Mouse (Mus musculus) lung, embryonic 14.5 days (tissue): ENCODE measurements around the gene Wnt1. TPM values are rescaled to one million over a fixed set of nuclear protein-coding genes. Genes with fewer than 3 reads are reported as not detected.
A peak's percentile ranks its signal among the peaks of the same experiment; 100 is the strongest.
"Not testable (repeated sequence)": the region's sequence is repeated elsewhere in the genome, so short reads cannot be mapped to it uniquely, and the experiment has no call there.

Source experiments
- ATAC-seq: fragments of 200-750 bp; cut with Nextera tagmentation; 2 replicates; pipeline ENCODE4 v1.8.0; 2017; ENCODE audit warnings: mild to moderate bottlenecking, moderate TSS enrichment, moderate library complexity; ENCODE audit not compliant: insufficient read depth
- DNase-seq: peaks from one replicate; pipeline ENCODE4 v3.0.0-alpha.2; 2015
- H3K27ac ChIP-seq: fragments of 300-500 bp; sonication (generic); 2 replicates; pipeline ENCODE4 v1.5.1; 2014; ENCODE audit warnings: low read depth, mild to moderate bottlenecking, moderate library complexity
- H3K27me3 ChIP-seq: fragments of 300-500 bp; sonication (generic); 2 replicates; pipeline ENCODE4 v1.6.1; 2014; ENCODE audit warnings: low read length, control low read depth; ENCODE audit not compliant: insufficient read depth
- H3K36me3 ChIP-seq: fragments of 300-500 bp; sonication (generic); 2 replicates; pipeline ENCODE4 v1.6.1; 2014; ENCODE audit warnings: control low read depth; ENCODE audit not compliant: insufficient read depth
- H3K4me1 ChIP-seq: fragments of 300-500 bp; sonication (generic); 2 replicates; pipeline ENCODE4 v1.6.1; 2014; ENCODE audit warnings: antibody characterized with exemption, control low read depth; ENCODE audit not compliant: insufficient read depth
- H3K4me2 ChIP-seq: fragments of 300-500 bp; sonication (generic); 2 replicates; pipeline ENCODE4 v1.6.1; 2014; ENCODE audit warnings: mild to moderate bottlenecking
- H3K4me3 ChIP-seq: fragments of 300-500 bp; sonication (generic); 2 replicates; pipeline ENCODE4 v1.5.1; 2014; ENCODE audit warnings: low read depth, low read length
- H3K9ac ChIP-seq: fragments of 300-500 bp; sonication (generic); 2 replicates; pipeline ENCODE4 v1.6.1; 2014
- H3K9me3 ChIP-seq: fragments of 300-500 bp; sonication (generic); 2 replicates; pipeline ENCODE4 v1.6.1; 2016; ENCODE audit warnings: low read depth, low read length, control low read depth
- CTCF ChIP-seq: IDR thresholded peaks from 2 replicates; pipeline ENCODE4 v1.5.1; 2016; ENCODE audit warnings: antibody characterized with exemption, low read depth
- WGBS: fragments of 180-500 bp; shearing (Covaris S2); extraction: QIAGEN DNeasy Blood & Tissue Kit; methylation state at CpG from one replicate; pipeline ENCODE4 v1.1.7; 2014; 5-methylcytosine and 5-hydroxymethylcytosine counted together
- polyA plus RNA-seq: library from polyadenylated mRNA; unstranded; fragments of >200 nt; fragmentation: Nextera tagmentation; extraction: Ambion mirVana; gene quantifications from 2 replicates; pipeline ENCODE4 v1.2.1, GENCODE M21; 2014

The Wnt1 gene
- polyA plus RNA-seq, 1 experiment from 2014 or later: not detected

GRCm38 (mm10) chr15:98806071-98806808 is 16.6 kb downstream of the Wnt1 start:
- no peak for ATAC-seq
- DNase-seq: no peak

GRCm38 (mm10) chr15:98806809-98807770 is 17.4 kb downstream of the Wnt1 start:
- peak overlapping the region; percentile 18; the same call in 1 of the 2 replicates for H3K9ac ChIP-seq
- no peaks in the 10 kb centered on the region for H3K9me3 ChIP-seq
- H3K36me3 ChIP-seq: peaks cover 11% of the 10 kb centered on the region
- DNase-seq (peak; percentile 56), ATAC-seq (peak; percentile 9; the same call in 1 of the 2 replicates)
- H3K4me1 ChIP-seq: peaks cover 9% of the 10 kb centered on the region; the same call in 1 of the 2 replicates
- no peak for TF ChIP-seq CTCF
- H3K27me3 ChIP-seq: peaks cover 81% of the 10 kb centered on the region
- H3K4me2 ChIP-seq: peak overlapping the region; percentile 76
- peak overlapping the region; percentile 45 for H3K4me3 ChIP-seq
- WGBS: 1% methylated on average over 58 of the region's 58 CpGs
- no peak overlapping the region for H3K27ac ChIP-seq

More at GRCm38 (mm10) chr15:98806071-98806808, 16.6 kb downstream of the Wnt1 start:
- Histone ChIP-seq H3K4me3 (peak overlapping the region; percentile 45), H3K4me2 (peak overlapping the region; percentile 83), H3K27me3 (peaks cover 89% of the 10 kb centered on the region), H3K27ac (no peak overlapping the region), H3K36me3 (peaks cover 6% of the 10 kb centered on the region), H3K9ac (peak overlapping the region; percentile 18; the same call in 1 of the 2 replicates), H3K9me3 (no peaks in the 10 kb centered on the region), H3K4me1 (peaks cover 9% of the 10 kb centered on the region; the same call in 1 of the 2 replicates)
- no peak for TF ChIP-seq CTCF
- WGBS: 13% methylated on average over 30 of the region's 30 CpGs

GRCm38 (mm10) chr15:98807895-98808650 is 18.4 kb downstream of the Wnt1 start:
- ATAC-seq: peak; percentile 26; the same call in 1 of the 2 replicates
- peak overlapping the region; percentile 33; the same call in 1 of the 2 replicates for H3K9ac ChIP-seq

GRCm38 (mm10) chr15:98808651-98809134 is 19.0 kb downstream of the Wnt1 start:
- peak overlapping the region; percentile 45 for H3K4me3 ChIP-seq
- ATAC-seq (no peak), DNase-seq (no peak)
- H3K9me3 ChIP-seq: no peaks in the 10 kb centered on the region
- 11% methylated on average over 6 of the region's 6 CpGs for WGBS
- H3K4me1 ChIP-seq: peaks cover 9% of the 10 kb centered on the region; the same call in 1 of the 2 replicates
- peak overlapping the region; percentile 76 for H3K4me2 ChIP-seq
- H3K27ac ChIP-seq: no peak overlapping the region
- TF ChIP-seq CTCF: no peak
- peaks cover 65% of the 10 kb centered on the region for H3K27me3 ChIP-seq
- 0 out of 2 replicates have a peak overlapping the region, but pooled peaks have one; percentile 33 for H3K9ac ChIP-seq
- peaks cover 26% of the 10 kb centered on the region for H3K36me3 ChIP-seq

More at GRCm38 (mm10) chr15:98807895-98808650, 18.4 kb downstream of the Wnt1 start:
- WGBS: 1% methylated on average over 34 of the region's 34 CpGs
- H3K9me3 ChIP-seq: no peaks in the 10 kb centered on the region
- peak; percentile 63 for DNase-seq
- peaks cover 9% of the 10 kb centered on the region; the same call in 1 of the 2 replicates for H3K4me1 ChIP-seq
- H3K4me2 ChIP-seq: peak overlapping the region; percentile 76
- H3K36me3 ChIP-seq: peaks cover 20% of the 10 kb centered on the region
- no peak overlapping the region for H3K27ac ChIP-seq
- peak overlapping the region; percentile 45 for H3K4me3 ChIP-seq
- H3K27me3 ChIP-seq: peaks cover 71% of the 10 kb centered on the region
- no peak for TF ChIP-seq CTCF

GRCm38 (mm10) chr15:98809390-98809789 is 19.7 kb downstream of the Wnt1 start, which contains the start of gene Ddn:
Gene Ddn, minus strand, starts transcription at chr15:98809490.
- peak within 1 kb of the TSS; percentile 45 for H3K4me3 ChIP-seq
- 47% methylated on average over 3 of the region's 3 CpGs for WGBS
- ATAC-seq (no peak), DNase-seq (no peak)
- peaks cover 9% of the 10 kb centered on the region; the same call in 1 of the 2 replicates for H3K4me1 ChIP-seq
- H3K9me3 ChIP-seq: no peaks in the 10 kb centered on the region
- no peak for TF ChIP-seq CTCF
- H3K9ac ChIP-seq: peak within 1 kb of the TSS; percentile 33; the same call in 1 of the 2 replicates
- peak within 1 kb of the TSS; percentile 76 for H3K4me2 ChIP-seq
- peaks cover 33% of the 10 kb centered on the region for H3K36me3 ChIP-seq
- H3K27ac ChIP-seq: no peak within 1 kb of the TSS
- peaks cover 58% of the 10 kb centered on the region for H3K27me3 ChIP-seq

GRCm38 (mm10) chr15:98810212-98810611 is 20.6 kb downstream of the Wnt1 start:
- H3K27me3 ChIP-seq: peaks cover 49% of the 10 kb centered on the region
- peaks cover 41% of the 10 kb centered on the region for H3K36me3 ChIP-seq
- H3K9me3 ChIP-seq, H3K27ac ChIP-seq, H3K4me3 ChIP-seq, ATAC-seq, H3K9ac ChIP-seq, DNase-seq, H3K4me1 ChIP-seq, H3K4me2 ChIP-seq: not testable (repeated sequence)
- whole genome bisulfite sequencing: 71% methylated on average over 6 of the region's 6 CpGs
- 0 out of 2 replicates have a peak, but pooled peaks have one; percentile 10 for TF ChIP-seq CTCF
